Mouse (Mus musculus) MEL (cell line): ENCODE measurements around the gene Olfr279. TPM values are rescaled to one million over a fixed set of nuclear protein-coding genes. Genes with fewer than 3 reads are reported as not detected.

Source experiments
- DNase-seq: peaks from one replicate; pipeline ENCODE4 v3.0.0; 2011; ENCODE audit warnings: low read depth, low spot score
- H3K27ac ChIP-seq: 2 replicates; pipeline ENCODE4 v1.5.1; 2012; ENCODE audit warnings: low read depth, mild to moderate bottlenecking, control low read depth, low read length, moderate library complexity; ENCODE audit not compliant: control insufficient read depth
- H3K27me3 ChIP-seq, 2 experiments: fragments of 150-350 bp in 1 of 2; sonication (generic) in 1 of 2; 2 replicates each; pipeline ENCODE4 v1.6.1; 2012; ENCODE audit warnings: low read length in 2 of 2, mild to moderate bottlenecking in 2 of 2, improper control_type of control experiment in 1 of 2, moderate library complexity in 1 of 2; ENCODE audit not compliant: insufficient read depth in 2 of 2, control insufficient read depth in 1 of 2
- H3K36me3 ChIP-seq, 2 experiments: 2 replicates each; pipeline ENCODE4 v1.6.1; 2012 to 2014; ENCODE audit warnings: low read length in 2 of 2, improper control_type of control experiment in 1 of 2, inconsistent platforms in 1 of 2, mild to moderate bottlenecking in 1 of 2; ENCODE audit not compliant: insufficient read depth in 2 of 2, control insufficient read depth in 1 of 2
- H3K4me1 ChIP-seq, 2 experiments: fragments of 150-350 bp in 1 of 2; sonication (generic) in 1 of 2; 2 replicates each; pipeline ENCODE4 v1.6.1; 2012; ENCODE audit warnings: low read length in 2 of 2, improper control_type of control experiment in 1 of 2, mild to moderate bottlenecking in 1 of 2; ENCODE audit not compliant: insufficient read depth in 2 of 2, control insufficient read depth in 1 of 2
- H3K4me3 ChIP-seq, 2 experiments: fragments of 150-350 bp in 1 of 2; sonication (generic) in 1 of 2; 2 replicates each; pipeline ENCODE4 v1.5.1; 2012; ENCODE audit warnings: low read depth in 2 of 2, low read length in 2 of 2, mild to moderate bottlenecking in 2 of 2, moderate library complexity in 2 of 2, control low read depth in 1 of 2, improper control_type of control experiment in 1 of 2; ENCODE audit not compliant: control insufficient read depth in 1 of 2, insufficient read depth in 1 of 2
- H3K79me2 ChIP-seq: 2 replicates; pipeline ENCODE4 v1.6.1; 2012; ENCODE audit warnings: mild to moderate bottlenecking, low read length, moderate library complexity; ENCODE audit not compliant: control insufficient read depth, poor library complexity, insufficient read depth
- H3K9ac ChIP-seq: 2 replicates; pipeline ENCODE4 v1.6.1; 2012; ENCODE audit warnings: low read depth, mild to moderate bottlenecking, control low read depth, low read length, moderate library complexity; ENCODE audit not compliant: control insufficient read depth, poor library complexity, severe bottlenecking
- H3K9me3 ChIP-seq: fragments of 150-350 bp; sonication (generic); replicated peaks from 2 replicates; pipeline ENCODE4 v1.6.1; 2012; ENCODE audit warnings: mild to moderate bottlenecking, low read length, improper control_type of control experiment, moderate library complexity; ENCODE audit not compliant: insufficient read depth
- BHLHE40 ChIP-seq: IDR thresholded peaks from 2 replicates; pipeline ENCODE4 v1.6.1; 2012; ENCODE audit warnings: low read depth, mild to moderate bottlenecking, inconsistent platforms, low read length, improper control_type of control experiment, borderline replicate concordance
- EP300 ChIP-seq, 2 experiments: IDR thresholded peaks; 2 replicates each; pipeline ENCODE4 v1.6.1; 2011; ENCODE audit warnings: improper control_type of control experiment in 2 of 2, low read length in 2 of 2, low read depth in 1 of 2, mild to moderate bottlenecking in 1 of 2
- ETS1 ChIP-seq: IDR thresholded peaks from 2 replicates; pipeline ENCODE4 v1.6.1; 2012; ENCODE audit warnings: low read depth, mild to moderate bottlenecking, inconsistent platforms, low read length, improper control_type of control experiment, moderate library complexity
- GABPA ChIP-seq: IDR thresholded peaks from 2 replicates; pipeline ENCODE4 v1.6.1; 2012; ENCODE audit warnings: low read depth, mild to moderate bottlenecking, inconsistent platforms, low read length, improper control_type of control experiment, moderate library complexity
- GATA1 ChIP-seq: IDR thresholded peaks from 2 replicates; pipeline ENCODE4 v1.6.1; 2011; ENCODE audit warnings: low read depth, low read length, improper control_type of control experiment
- HCFC1 ChIP-seq: IDR thresholded peaks from 2 replicates; pipeline ENCODE4 v1.6.1; 2012; ENCODE audit warnings: low read depth, mild to moderate bottlenecking, inconsistent platforms, low read length, improper control_type of control experiment, moderate library complexity
- JUND ChIP-seq: IDR thresholded peaks from 2 replicates; pipeline ENCODE4 v1.6.1; 2011; ENCODE audit warnings: low read depth, mild to moderate bottlenecking, improper control_type of control experiment, low read length
- MAFK ChIP-seq: IDR thresholded peaks from 2 replicates; pipeline ENCODE4 v1.6.1; 2011; ENCODE audit warnings: low read depth, mild to moderate bottlenecking, low read length, improper control_type of control experiment, borderline replicate concordance
- MAX ChIP-seq: IDR thresholded peaks from 2 replicates; pipeline ENCODE4 v1.6.1; 2011; ENCODE audit warnings: low read length, improper control_type of control experiment
- MAZ ChIP-seq: IDR thresholded peaks from 2 replicates; pipeline ENCODE4 v1.6.1; 2012; ENCODE audit warnings: low read depth, mild to moderate bottlenecking, inconsistent platforms, low read length, improper control_type of control experiment
- MEF2A ChIP-seq: IDR thresholded peaks from 2 replicates; pipeline ENCODE4 v1.6.1; 2014; ENCODE audit warnings: low read depth, mild to moderate bottlenecking, inconsistent platforms, low read length, improper control_type of control experiment; ENCODE audit not compliant: poor library complexity, insufficient replicate concordance, severe bottlenecking; ENCODE audit errors: extremely low read depth
- MXI1 ChIP-seq: IDR thresholded peaks from 2 replicates; pipeline ENCODE4 v1.6.1; 2011; ENCODE audit warnings: mild to moderate bottlenecking, low read depth, low read length, improper control_type of control experiment
- MYB ChIP-seq: IDR thresholded peaks from 2 replicates; pipeline ENCODE4 v1.6.1; 2011; ENCODE audit warnings: mild to moderate bottlenecking, low read depth, low read length, improper control_type of control experiment
- MYC ChIP-seq: IDR thresholded peaks from 2 replicates; pipeline ENCODE4 v1.6.1; 2011; ENCODE audit warnings: low read depth, mild to moderate bottlenecking, low read length, improper control_type of control experiment, moderate library complexity
- NELFE ChIP-seq: IDR thresholded peaks from 2 replicates; pipeline ENCODE4 v1.6.1; 2011; ENCODE audit warnings: low read depth, low read length, improper control_type of control experiment
- POLR2A ChIP-seq, 2 experiments: IDR thresholded peaks; 2 replicates each; pipeline ENCODE4 v1.6.1; 2011 to 2012; ENCODE audit warnings: low read length in 2 of 2, mild to moderate bottlenecking in 2 of 2, control low read depth in 1 of 2, improper control_type of control experiment in 1 of 2, low read depth in 1 of 2, moderate library complexity in 1 of 2; ENCODE audit not compliant: control insufficient read depth in 1 of 2, insufficient read depth in 1 of 2, poor library complexity in 1 of 2
- POLR2AphosphoS2 ChIP-seq: IDR thresholded peaks from 2 replicates; pipeline ENCODE4 v1.6.1; 2011; ENCODE audit warnings: low read length, improper control_type of control experiment
- RCOR1 ChIP-seq: IDR thresholded peaks from 2 replicates; pipeline ENCODE4 v1.6.1; 2012; ENCODE audit warnings: low read depth, mild to moderate bottlenecking, inconsistent platforms, low read length, improper control_type of control experiment
- SIN3A ChIP-seq: IDR thresholded peaks from 2 replicates; pipeline ENCODE4 v1.6.1; 2012; ENCODE audit warnings: low read length, improper control_type of control experiment, inconsistent platforms
- SMC3 ChIP-seq: IDR thresholded peaks from 2 replicates; pipeline ENCODE4 v1.6.1; 2011; ENCODE audit warnings: low read depth, low read length, improper control_type of control experiment
- TAL1 ChIP-seq: IDR thresholded peaks from 2 replicates; pipeline ENCODE4 v1.6.1; 2012; ENCODE audit warnings: mild to moderate bottlenecking, inconsistent platforms, low read length, moderate library complexity, mixed read lengths
- TCF12 ChIP-seq: IDR thresholded peaks from 2 replicates; pipeline ENCODE4 v1.6.1; 2014; ENCODE audit warnings: low read depth, mild to moderate bottlenecking, inconsistent platforms, low read length, improper control_type of control experiment, moderate library complexity
- ZKSCAN1 ChIP-seq: IDR thresholded peaks from 2 replicates; pipeline ENCODE4 v1.6.1; 2012; ENCODE audit warnings: low read depth, mild to moderate bottlenecking, inconsistent platforms, low read length, improper control_type of control experiment, moderate library complexity
- ZMIZ1 ChIP-seq: IDR thresholded peaks from 2 replicates; pipeline ENCODE4 v1.6.1; 2012; ENCODE audit warnings: low read depth, mild to moderate bottlenecking, inconsistent platforms, low read length, improper control_type of control experiment, moderate library complexity
- ZNF384 ChIP-seq: IDR thresholded peaks from 2 replicates; pipeline ENCODE4 v1.6.1; 2012; ENCODE audit warnings: low read depth, mild to moderate bottlenecking, inconsistent platforms, low read length, improper control_type of control experiment
- polyA plus RNA-seq, 2 experiments: library from polyadenylated mRNA; stranded (reverse) in 1 of 2; unstranded in 1 of 2; fragments of >175 nt in 1 of 2; fragments of >200 nt in 1 of 2; gene quantifications; 2 replicates each; pipeline versions ENCODE4 v1.2.1 to v1.2.4; 2012; ENCODE audit warnings: low replicate concordance in 2 of 2, low read depth in 1 of 2; ENCODE audit not compliant: insufficient read length in 2 of 2, insufficient read depth in 1 of 2, missing spikeins in 1 of 2
- total RNA-seq: library from RNA; depleted of rRNA; stranded (reverse); fragments of 300-350 nt; gene quantifications from 2 replicates; pipeline ENCODE4 v1.2.3, GENCODE M21; 2012

The Olfr279 gene
- total and polyA plus RNA-seq, 3 experiments = under 0.01 to 81.4 (median 0.03) TPM

DNA sequence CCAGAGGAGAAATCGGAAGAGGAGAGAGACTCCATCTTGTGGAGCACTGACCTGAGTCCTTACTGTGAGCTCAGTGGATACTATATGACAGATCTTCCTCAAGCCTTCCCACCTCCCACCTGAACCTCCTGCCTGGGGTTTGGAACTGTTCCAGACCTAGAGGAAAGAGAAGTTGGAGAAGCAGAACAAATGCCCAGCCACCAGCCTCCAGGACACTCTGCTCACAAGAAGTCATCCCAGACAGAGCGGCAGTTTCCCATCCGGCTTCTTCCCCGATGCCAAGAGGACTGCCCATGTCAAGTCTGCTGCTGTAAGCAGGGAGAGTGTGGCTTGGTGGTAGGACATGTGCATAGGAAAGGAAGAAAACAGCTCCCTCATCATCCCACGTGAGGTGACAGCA, 15.9 kb upstream of the Olfr279 start:
- peaks cover 10 to 30% of the 10 kb centered on the region in 2 experiments; a peak in 3 of 4 replicates for H3K4me1 ChIP-seq
- H3K9me3 ChIP-seq = no peaks in the 10 kb centered on the region
- no peak overlapping the region for H3K4me3 ChIP-seq
- no peak overlapping the region for H3K27ac ChIP-seq
- H3K27me3 ChIP-seq = peaks cover 8 to 9% of the 10 kb centered on the region in 2 experiments
- TF ChIP-seq MXI1 (no peak), EP300 (IDR thresholded peaks at IDR 0.05; ENCODE audit: low read depth in 1 of 2, low read length in 2 of 2) (no peak), RCOR1 (no peak), MYC (no peak), MAX (no peak), GABPA (no peak), ZMIZ1 (no peak), MEF2A (no peak), TAL1 (no peak), POLR2AphosphoS2 (no peak), MAFK (no peak), GATA1 (no peak)
- no peaks in the 10 kb centered on the region for H3K79me2 ChIP-seq
- no peaks in the 10 kb centered on the region for H3K36me3 ChIP-seq
- no peak for DNase-seq
- H3K9ac ChIP-seq = no peak overlapping the region

DNA sequence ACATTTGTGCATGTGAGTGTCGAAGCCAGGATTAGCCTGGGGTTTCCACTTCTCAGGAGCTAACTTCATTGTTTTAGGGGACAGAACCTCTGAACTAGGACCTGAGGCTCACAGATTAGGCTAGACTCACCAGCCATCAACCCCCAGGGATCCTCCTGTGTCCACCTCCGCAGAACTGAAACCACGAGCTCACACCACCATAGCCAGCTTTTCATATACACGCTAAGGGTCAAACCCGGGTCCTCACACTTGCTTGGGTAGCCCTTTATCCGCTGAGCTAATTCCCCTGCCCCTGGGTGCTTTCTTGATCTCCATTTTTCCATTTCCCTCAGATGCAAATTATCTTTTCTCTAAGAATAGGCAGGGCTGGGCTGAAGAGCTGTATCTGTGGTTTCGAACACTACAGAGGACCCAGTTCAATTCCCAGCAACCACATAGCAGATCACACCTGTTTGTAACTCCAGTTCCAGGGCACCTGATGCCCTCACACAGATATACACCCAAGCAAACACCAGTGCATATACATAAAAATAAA, 12.6 kb upstream of the Olfr279 start:
- TF ChIP-seq ETS1 = 0 out of 2 replicates have a peak, but pooled peaks have one; percentile 6
- no peak for TF ChIP-seq MAZ
- TF ChIP-seq MYB = no peak
- no peak for TF ChIP-seq BHLHE40
- no peak for TF ChIP-seq POLR2A (IDR thresholded peaks at IDR 0.05; ENCODE audit: control insufficient read depth in 1 of 2, insufficient read depth in 1 of 2, low read depth in 1 of 2, low read length in 2 of 2, poor library complexity in 1 of 2)
- TF ChIP-seq JUND = no peak
- TF ChIP-seq SMC3 = no peak
- no peak for TF ChIP-seq ZKSCAN1
- TF ChIP-seq RCOR1 = 0 out of 2 replicates have a peak, but pooled peaks have one; percentile 6
- TF ChIP-seq HCFC1 = no peak
- TF ChIP-seq GATA1 = no peak
- TF ChIP-seq EP300 (IDR thresholded peaks at IDR 0.05; ENCODE audit: low read depth in 1 of 2, low read length in 2 of 2) = no peak
- TF ChIP-seq SIN3A = no peak
- TF ChIP-seq NELFE = no peak
- no peak for TF ChIP-seq TCF12
- no peak for TF ChIP-seq ZNF384
- peaks cover 19 to 39% of the 10 kb centered on the region in 2 experiments for H3K4me1 ChIP-seq
- no peak overlapping the region for H3K27ac ChIP-seq
- 0 out of 4 replicates have a peak, but pooled peaks cover 0 to 1% of the 10 kb centered on the region in 2 experiments for H3K27me3 ChIP-seq
- no peaks in the 10 kb centered on the region for H3K9me3 ChIP-seq
- no peaks in the 10 kb centered on the region for H3K79me2 ChIP-seq
- DNase-seq = no peak
- peaks cover 0 to 8% of the 10 kb centered on the region in 2 experiments; a peak in 2 of 4 replicates for H3K36me3 ChIP-seq
- no peak overlapping the region for H3K9ac ChIP-seq
- no peak overlapping the region for H3K4me3 ChIP-seq
